Mouse (Mus musculus): Measurements from ENCODE around the gene Fam189a1. TPM values are rescaled to one million over a fixed set of nuclear protein-coding genes. Genes with fewer than 3 reads are reported as not detected.

Fam189a1 gene
- total and polyA plus RNA-seq, 3 experiments: 0.10 TPM; not detected in 2

- dilution Hi-C loops (cut with MboI; ENCODE audit: extremely low pct_ligation_motif_present, extremely low pct_unique_long_range_greater_than_20kb, low sequenced_read_pairs): no loop called here
- H3K4me1 ChIP-seq (ENCODE audit: control insufficient read depth in 1 of 2, insufficient read depth in 2 of 2): no peaks in the 10 kb centered on the region
- H3K9ac ChIP-seq (ENCODE audit: insufficient read depth, low read depth): no peak overlapping the region
- H3K4me3 ChIP-seq (replicated peaks in 1 of 3; ENCODE audit: low read depth in 2 of 3, low read length in 2 of 3, poor library complexity in 1 of 3): no peak overlapping the region
- in situ Hi-C loops (cut with MboI; ENCODE audit: low pct_ligation_motif_present, low pct_unique_long_range_greater_than_20kb, low sequenced_read_pairs): no loop called here
- no peak for DNase-seq (ENCODE audit: extremely low read depth)
- no peaks in the 10 kb centered on the region for H3K36me3 ChIP-seq (replicated peaks in 1 of 2; ENCODE audit: control insufficient read depth in 1 of 2, insufficient read depth in 1 of 2, low read length in 1 of 2)
- peaks cover 24% of the 10 kb centered on the region for H3K27me3 ChIP-seq (replicated peaks)
- H3K79me2 ChIP-seq (replicated peaks; ENCODE audit: control insufficient read depth, extremely low read depth, insufficient read depth, poor library complexity, severe bottlenecking): no peaks in the 10 kb centered on the region
- TF ChIP-seq CHD2 (IDR thresholded peaks at IDR 0.05; ENCODE audit: low read length) (no peak), ZNF384 (IDR thresholded peaks at IDR 0.05; ENCODE audit: low read depth, low read length) (no peak), SMC3 (IDR thresholded peaks at IDR 0.05; ENCODE audit: low read depth, low read length) (no peak), RAD21 (IDR thresholded peaks at IDR 0.05; ENCODE audit: low read depth, low read length) (no peak), TBP (conservative IDR thresholded peaks at IDR 0.05; ENCODE audit: low read depth, low read length) (no peak), KAT2A (IDR thresholded peaks at IDR 0.05; ENCODE audit: insufficient replicate concordance, low read length) (no peak), ELF1 (IDR thresholded peaks at IDR 0.05; ENCODE audit: low read depth, low read length) (no peak), CTCF (conservative IDR thresholded peaks at IDR 0.05 in 1 of 2, IDR thresholded peaks at IDR 0.05 in 1 of 2; ENCODE audit: low read depth in 2 of 2, low read length in 2 of 2) (no peak), NRF1 (IDR thresholded peaks at IDR 0.05; ENCODE audit: low read depth, low read length) (no peak), UBTF (IDR thresholded peaks at IDR 0.05; ENCODE audit: low read depth, low read length) (no peak), GABPA (IDR thresholded peaks at IDR 0.05; ENCODE audit: insufficient replicate concordance, low read depth, low read length) (no peak), ZC3H11A (IDR thresholded peaks at IDR 0.05; ENCODE audit: low read depth, low read length) (no peak)
- peaks cover 12% of the 10 kb centered on the region for H3K9me3 ChIP-seq (replicated peaks; ENCODE audit: low read length)
- no peak overlapping the region for H3K27ac ChIP-seq (ENCODE audit: insufficient read depth, low read depth)
- no peak overlapping the region for H3K4me2 ChIP-seq (ENCODE audit: insufficient read depth, low read depth, poor library complexity, severe bottlenecking)
Measured at GRCm38 (mm10) chr7:65029985-65030384, 126.4 kb downstream of the Fam189a1 start.

- H3K4me3 ChIP-seq (replicated peaks in 1 of 3; ENCODE audit: low read depth in 2 of 3, low read length in 2 of 3, poor library complexity in 1 of 3): no peak overlapping the region
- no peak overlapping the region for H3K4me2 ChIP-seq (ENCODE audit: insufficient read depth, low read depth, poor library complexity, severe bottlenecking)
- TF ChIP-seq CHD2 (IDR thresholded peaks at IDR 0.05; ENCODE audit: low read length): no peak
- TF ChIP-seq MAFK (IDR thresholded peaks at IDR 0.05; ENCODE audit: insufficient replicate concordance, low read length): no peak
- no peak for TF ChIP-seq PAX5 (IDR thresholded peaks at IDR 0.05; ENCODE audit: low read length)
- TF ChIP-seq ZMIZ1 (IDR thresholded peaks at IDR 0.05; ENCODE audit: low read depth, low read length): no peak
- no peak for TF ChIP-seq E2F4 (IDR thresholded peaks at IDR 0.05; ENCODE audit: insufficient replicate concordance, low read depth, low read length)
- no peak for TF ChIP-seq GABPA (IDR thresholded peaks at IDR 0.05; ENCODE audit: insufficient replicate concordance, low read depth, low read length)
- no peak for TF ChIP-seq CHD1 (IDR thresholded peaks at IDR 0.05; ENCODE audit: low read depth, low read length)
- no peak for TF ChIP-seq POLR2AphosphoS2 (IDR thresholded peaks at IDR 0.05; ENCODE audit: low read depth, low read length)
- TF ChIP-seq MEF2A (IDR thresholded peaks at IDR 0.05; ENCODE audit: borderline replicate concordance, low read depth, low read length): no peak
- TF ChIP-seq BHLHE40 (IDR thresholded peaks at IDR 0.05; ENCODE audit: low read depth, low read length): no peak
- no peak for TF ChIP-seq ZNF384 (IDR thresholded peaks at IDR 0.05; ENCODE audit: low read depth, low read length)
- TF ChIP-seq SMC3 (IDR thresholded peaks at IDR 0.05; ENCODE audit: low read depth, low read length): no peak
- no peak for TF ChIP-seq EP300 (IDR thresholded peaks at IDR 0.05; ENCODE audit: low read length)
- TF ChIP-seq HCFC1 (IDR thresholded peaks at IDR 0.05; ENCODE audit: low read depth, low read length): no peak
- no peak for TF ChIP-seq UBTF (IDR thresholded peaks at IDR 0.05; ENCODE audit: low read depth, low read length)
- TF ChIP-seq RAD21 (IDR thresholded peaks at IDR 0.05; ENCODE audit: low read depth, low read length): no peak
- TF ChIP-seq MAX (IDR thresholded peaks at IDR 0.05; ENCODE audit: low read length): no peak
- dilution Hi-C loops (cut with MboI; ENCODE audit: extremely low pct_ligation_motif_present, extremely low pct_unique_long_range_greater_than_20kb, low sequenced_read_pairs) (no loop called here), in situ Hi-C loops (cut with MboI; ENCODE audit: low pct_ligation_motif_present, low pct_unique_long_range_greater_than_20kb, low sequenced_read_pairs) (no loop called here)
- no peaks in the 10 kb centered on the region for H3K4me1 ChIP-seq (ENCODE audit: control insufficient read depth in 1 of 2, insufficient read depth in 2 of 2)
- H3K79me2 ChIP-seq (replicated peaks; ENCODE audit: control insufficient read depth, extremely low read depth, insufficient read depth, poor library complexity, severe bottlenecking): no peaks in the 10 kb centered on the region
- H3K27me3 ChIP-seq (replicated peaks): peaks cover 23% of the 10 kb centered on the region
- H3K9me3 ChIP-seq (replicated peaks; ENCODE audit: low read length): peaks cover 2% of the 10 kb centered on the region
- no peak for DNase-seq (ENCODE audit: extremely low read depth)
- H3K9ac ChIP-seq (ENCODE audit: insufficient read depth, low read depth): no peak overlapping the region
- no peaks in the 10 kb centered on the region for H3K36me3 ChIP-seq (replicated peaks in 1 of 2; ENCODE audit: control insufficient read depth in 1 of 2, insufficient read depth in 1 of 2, low read length in 1 of 2)
- no peak overlapping the region for H3K27ac ChIP-seq (ENCODE audit: insufficient read depth, low read depth)
Measured at GRCm38 (mm10) chr7:65021298-65021697, 135.1 kb downstream of the Fam189a1 start.
